ENCODE assay signal across 8 mouse cellular contexts in genomic region chr7:24153272-24153671, GRCm38 (mm10). TPM values are rescaled to one million over a fixed set of nuclear protein-coding genes. Genes with fewer than 3 reads are reported as not detected.
DNase-seq lines count a peak whose midpoint lies in the region; ATAC-seq and TF ChIP-seq lines count a peak whose summit lies in the region.

No protein-coding gene starts in this region.

- no peak overlapping the region for H3K4me3 ChIP-seq in heart, adult 2 months
- no peak overlapping the region for H3K4me3 ChIP-seq in heart, embryonic 12.5 days

- no peak overlapping the region for H3K27ac ChIP-seq in heart, adult 2 months
- no peak overlapping the region for H3K27ac ChIP-seq in heart, embryonic 12.5 days (ENCODE audit: poor library complexity, severe bottlenecking)

- peaks cover 8% of the 10 kb centered on the region; the same call in 1 of the 2 replicates for H3K9me3 ChIP-seq in heart, embryonic 12.5 days (replicated peaks)

- no peaks in the 10 kb centered on the region for H3K79me2 ChIP-seq in heart, adult 2 months (replicated peaks; ENCODE audit: control insufficient read depth, insufficient read depth, low read length)

- TF ChIP-seq CTCF in heart, adult 2 months (IDR thresholded peaks at IDR 0.05), result peak; percentile 37

- no peak for TF ChIP-seq EP300 in heart, adult 2 months (IDR thresholded peaks at IDR 0.05; ENCODE audit: insufficient read depth, low read depth, low read length)

- DNase-seq in heart, adult 2 months, result peak in 1 of 2 experiments; percentile 0
- DNase-seq in thymus, postnatal 0 days (ENCODE audit: low spot score), result peak; percentile 45
- no peak for DNase-seq in thymus, postnatal 36 days
- DNase-seq in kidney, postnatal 14 days, result peak; percentile 15
- no peak for DNase-seq in frontal cortex, adult 2 months (ENCODE audit: extremely low spot score in 1 of 2, low spot score in 1 of 2)
- no peak for DNase-seq in layer of hippocampus, postnatal 25 days (ENCODE audit: extremely low spot score in 1 of 2, low spot score in 1 of 2)
- DNase-seq in adrenal gland, postnatal 25 days, result no peak

- intact Hi-C loops in heart, adult 2 months (cut with DNase I), result no loop called here

- H3K4me1 ChIP-seq in heart, adult 2 months (ENCODE audit: control insufficient read depth, insufficient read depth, low read length), result no peaks in the 10 kb centered on the region
- no peaks in the 10 kb centered on the region for H3K4me1 ChIP-seq in heart, embryonic 12.5 days (replicated peaks)

- no peaks in the 10 kb centered on the region for H3K36me3 ChIP-seq in heart, adult 2 months (ENCODE audit: control insufficient read depth, insufficient read depth, low read length)
- no peaks in the 10 kb centered on the region for H3K36me3 ChIP-seq in heart, embryonic 12.5 days

- no peaks in the 10 kb centered on the region for H3K27me3 ChIP-seq in heart, adult 2 months (ENCODE audit: control insufficient read depth, insufficient read depth, low read length)
- H3K27me3 ChIP-seq in heart, embryonic 12.5 days (replicated peaks), result 0 out of 2 replicates have a peak, but pooled peaks cover 3% of the 10 kb centered on the region

- no peak for ATAC-seq in heart, embryonic 12.5 days (ENCODE audit: insufficient number of reproducible peaks, low FRiP score)

- no peak for TF ChIP-seq POLR2A in heart, adult 2 months (IDR thresholded peaks at IDR 0.05; ENCODE audit: insufficient read depth, low read depth, low read length)

- WGBS in heart, adult 2 months, result 10% methylated on average over 1 of the region's 1 CpGs
- WGBS in heart, embryonic 12.5 days, result 11% methylated on average over 1 of the region's 1 CpGs

- H3K4me2 ChIP-seq in heart, embryonic 12.5 days, result no peak overlapping the region

- no peak overlapping the region for H3K9ac ChIP-seq in heart, adult 2 months (ENCODE audit: low read depth, low read length)
- no peak overlapping the region for H3K9ac ChIP-seq in heart, embryonic 12.5 days

RNA-seq across cellular contexts. Expression of gene Zfp235, which starts 19.3 kb away (rescaled TPM):
- total RNA-seq in heart, adult 2 months (2021), result 1 to 10 TPM; 4.2 to 5.4 TPM
- polyA plus RNA-seq in heart, adult 2 months (2012; rRNA removed), result 3.1 and 5.5 TPM in 2 replicates
- 7.4 and 8.3 TPM in 2 replicates for polyA plus RNA-seq in heart, embryonic 12.5 days (2016; fragmentation: Nextera tagmentation; extraction: Ambion mirVana)
- 10.5 and 11.6 TPM in 2 replicates for polyA plus RNA-seq in thymus, postnatal 0 days (2015; fragmentation: Nextera tagmentation; extraction: Ambion mirVana)
- 17.5 and 18.6 TPM in 2 replicates for polyA plus RNA-seq in frontal cortex, adult 2 months (2012; rRNA removed)
- total RNA-seq in layer of hippocampus, postnatal 25 days (2021), result 10 to 100 TPM; 19.7 to 23.1 TPM
- 11.1 and 11.3 TPM in 2 replicates for total RNA-seq in adrenal gland, postnatal 25 days (2021)

RNA-seq across cellular contexts. Expression of gene Zfp114, which starts 21.6 kb away (rescaled TPM):
- under 1 TPM; 0.16 TPM for total RNA-seq in heart, adult 2 months (2021)
- 0.06 and 0.10 TPM in 2 replicates for polyA plus RNA-seq in heart, adult 2 months (2012; rRNA removed)
- polyA plus RNA-seq in heart, embryonic 12.5 days (2016; fragmentation: Nextera tagmentation; extraction: Ambion mirVana), result 3.7 and 4.0 TPM in 2 replicates
- 0.98 and 1.2 TPM in 2 replicates for polyA plus RNA-seq in thymus, postnatal 0 days (2015; fragmentation: Nextera tagmentation; extraction: Ambion mirVana)
- polyA plus RNA-seq in frontal cortex, adult 2 months (2012; rRNA removed), result 1.8 and 1.9 TPM in 2 replicates
- total RNA-seq in layer of hippocampus, postnatal 25 days (2021), result 1 to 10 TPM; 3.6 to 3.9 TPM
- 0.29 and 0.58 TPM in 2 replicates for total RNA-seq in adrenal gland, postnatal 25 days (2021)

RNA-seq across cellular contexts. Expression of gene Zfp112, which starts 41.2 kb away (rescaled TPM):
- 1 to 10 TPM; 3.1 to 3.2 TPM for total RNA-seq in heart, adult 2 months (2021)
- polyA plus RNA-seq in heart, adult 2 months (2012; rRNA removed), result 1.8 and 3.5 TPM in 2 replicates
- 4.2 TPM in 2 replicates for polyA plus RNA-seq in heart, embryonic 12.5 days (2016; fragmentation: Nextera tagmentation; extraction: Ambion mirVana)
- 1.3 and 2.2 TPM in 2 replicates for polyA plus RNA-seq in thymus, postnatal 0 days (2015; fragmentation: Nextera tagmentation; extraction: Ambion mirVana)
- polyA plus RNA-seq in frontal cortex, adult 2 months (2012; rRNA removed), result 8.2 and 9.4 TPM in 2 replicates
- total RNA-seq in layer of hippocampus, postnatal 25 days (2021), result 10 to 100 TPM in 1 of 2 experiments, 1 to 10 TPM in 1; 7.9 to 11.1 TPM
- total RNA-seq in adrenal gland, postnatal 25 days (2021), result 5.4 and 6.1 TPM in 2 replicates

RNA-seq across cellular contexts. Expression of gene Zfp111, which starts 58.0 kb away (rescaled TPM):
- 1 to 10 TPM; 3.2 to 3.6 TPM for total RNA-seq in heart, adult 2 months (2021)
- polyA plus RNA-seq in heart, adult 2 months (2012; rRNA removed), result 1.1 and 1.6 TPM in 2 replicates
- polyA plus RNA-seq in heart, embryonic 12.5 days (2016; fragmentation: Nextera tagmentation; extraction: Ambion mirVana), result 8.0 and 8.3 TPM in 2 replicates
- 1.9 and 3.0 TPM in 2 replicates for polyA plus RNA-seq in thymus, postnatal 0 days (2015; fragmentation: Nextera tagmentation; extraction: Ambion mirVana)
- polyA plus RNA-seq in frontal cortex, adult 2 months (2012; rRNA removed), result 3.9 and 4.4 TPM in 2 replicates
- total RNA-seq in layer of hippocampus, postnatal 25 days (2021), result 10 to 100 TPM in 1 of 2 experiments, 1 to 10 TPM in 1; 8.8 to 11.3 TPM
- 9.7 and 9.9 TPM in 2 replicates for total RNA-seq in adrenal gland, postnatal 25 days (2021)

Comparison
In these comparisons a context has a peak if more than half of its experiments do, and no peak if none do; other contexts are left out.
1. DNase-seq: peak in thymus, postnatal 0 days (single experiment) and kidney, postnatal 14 days (single experiment); none in thymus, postnatal 36 days (0 of 2), frontal cortex, adult 2 months (0 of 2), layer of hippocampus, postnatal 25 days (0 of 2) and adrenal gland, postnatal 25 days (single experiment).